Comparison of ENCODE assay signal across 8 mouse cellular contexts in genomic region chr7:119861335-119862091, GRCm38 (mm10). TPM values are rescaled to one million over a fixed set of nuclear protein-coding genes. Genes with fewer than 3 reads are reported as not detected.
DNase-seq lines count a peak whose midpoint lies in the region; ATAC-seq and TF ChIP-seq lines count a peak whose summit lies in the region.

No protein-coding gene starts in this region.

- peaks cover 23% of the 10 kb centered on the region for H3K4me1 ChIP-seq in hindbrain, embryonic 13.5 days (replicated peaks)
- H3K4me1 ChIP-seq in small intestine, adult 2 months (ENCODE audit: control insufficient read depth, insufficient read depth, insufficient read length, low read length) = peaks cover 32% of the 10 kb centered on the region; the same call in 1 of the 2 replicates

- no peaks in the 10 kb centered on the region for H3K27me3 ChIP-seq in hindbrain, embryonic 13.5 days
- no peaks in the 10 kb centered on the region for H3K27me3 ChIP-seq in small intestine, adult 2 months (ENCODE audit: control insufficient read depth, insufficient read depth, low read length)

- peak; percentile 71 for ATAC-seq in hindbrain, embryonic 13.5 days (ENCODE audit: low FRiP score)

- WGBS in hindbrain, embryonic 13.5 days = 20% methylated on average over 6 of the region's 6 CpGs
- WGBS in small intestine, adult 2 months = 41% methylated on average over 6 of the region's 6 CpGs

- H3K9ac ChIP-seq in hindbrain, embryonic 13.5 days = 0 out of 2 replicates have a peak overlapping the region, but pooled peaks have one; percentile 30

- peaks cover 23% of the 10 kb centered on the region for H3K36me3 ChIP-seq in hindbrain, embryonic 13.5 days
- peaks cover 19% of the 10 kb centered on the region for H3K36me3 ChIP-seq in small intestine, adult 2 months (ENCODE audit: control insufficient read depth, insufficient read depth, low read length)

- H3K27ac ChIP-seq in hindbrain, embryonic 13.5 days = peak overlapping the region; percentile 80
- H3K27ac ChIP-seq in small intestine, adult 2 months (ENCODE audit: insufficient read depth, low read depth, low read length) = peak overlapping the region; percentile 81

- peak; percentile 40 for DNase-seq in WW6 (ENCODE audit: low read depth, low spot score)
- peak; percentile 22 for DNase-seq in cerebellum, adult 8-10 months
- DNase-seq in frontal cortex, postnatal 10 days (ENCODE audit: low spot score in 2 of 2) = peak; percentile 19 to 28
- DNase-seq in layer of hippocampus, postnatal 36 days = peak; percentile 10 to 32
- DNase-seq in mesoderm, embryonic 11.5 days (ENCODE audit: low read depth, low spot score) = peak; percentile 62
- DNase-seq in ovary, postnatal 36 days (ENCODE audit: low spot score) = no peak

- no peak for TF ChIP-seq CTCF in small intestine, adult 2 months (IDR thresholded peaks at IDR 0.05; ENCODE audit: extremely low read depth, insufficient read length, insufficient replicate concordance, low read depth, low read length)

- no peak overlapping the region for H3K4me2 ChIP-seq in hindbrain, embryonic 13.5 days

- no peak for TF ChIP-seq POLR2A in small intestine, adult 2 months (IDR thresholded peaks at IDR 0.05; ENCODE audit: low read depth, low read length)

- no peak overlapping the region for H3K4me3 ChIP-seq in hindbrain, embryonic 13.5 days
- H3K4me3 ChIP-seq in small intestine, adult 2 months (ENCODE audit: low read depth, low read length) = no peak overlapping the region

- no peaks in the 10 kb centered on the region for H3K9me3 ChIP-seq in hindbrain, embryonic 13.5 days

RNA-seq across cellular contexts. Expression of gene Lyrm1, which starts 34.1 kb away (rescaled TPM):
- polyA plus RNA-seq in hindbrain, embryonic 13.5 days (2015; fragmentation: Nextera tagmentation; extraction: Ambion mirVana) = 18.9 and 20.3 TPM in 2 replicates
- total RNA-seq in layer of hippocampus, postnatal 36 days (2021) = 10 to 100 TPM; 11.5 to 12.6 TPM
- polyA plus RNA-seq in small intestine, adult 2 months (2012; rRNA removed) = 0.14 and 0.65 TPM in 2 replicates

RNA-seq across cellular contexts. Expression of gene Dcun1d3, which starts 34.6 kb away (rescaled TPM):
- 17.7 and 18.9 TPM in 2 replicates for polyA plus RNA-seq in hindbrain, embryonic 13.5 days (2015; fragmentation: Nextera tagmentation; extraction: Ambion mirVana)
- 10 to 100 TPM; 25.7 to 31.1 TPM for total RNA-seq in layer of hippocampus, postnatal 36 days (2021)
- 2.8 and 3.0 TPM in 2 replicates for polyA plus RNA-seq in small intestine, adult 2 months (2012; rRNA removed)

Comparison
In these comparisons a context has a peak if more than half of its experiments do, and no peak if none do; other contexts are left out.
1. RNA of gene Lyrm1, which starts 34.1 kb away (polyA plus RNA-seq): 18.9 to 20.3 TPM in hindbrain, embryonic 13.5 days; 0.14 to 0.65 TPM in small intestine, adult 2 months; every median in the first group is over 10 times any median in the second.